Mouse (Mus musculus): Measurements from ENCODE around the gene Ndufa6.

- TF ChIP-seq CTCF (conservative IDR thresholded peaks at IDR 0.05; ENCODE audit: low read length) = no peak
- TF ChIP-seq POU5F1 (IDR thresholded peaks at IDR 0.05; ENCODE audit: borderline replicate concordance, low read length) = no peak
These were observed 911 bp downstream of the Ndufa6 start for GRCm38 (mm10) chr15:82353078-82353744.

Measured in E14TG2a.4 (cell line).